12 mouse cellular contexts compared by ENCODE assay signal in the genomic region with DNA sequence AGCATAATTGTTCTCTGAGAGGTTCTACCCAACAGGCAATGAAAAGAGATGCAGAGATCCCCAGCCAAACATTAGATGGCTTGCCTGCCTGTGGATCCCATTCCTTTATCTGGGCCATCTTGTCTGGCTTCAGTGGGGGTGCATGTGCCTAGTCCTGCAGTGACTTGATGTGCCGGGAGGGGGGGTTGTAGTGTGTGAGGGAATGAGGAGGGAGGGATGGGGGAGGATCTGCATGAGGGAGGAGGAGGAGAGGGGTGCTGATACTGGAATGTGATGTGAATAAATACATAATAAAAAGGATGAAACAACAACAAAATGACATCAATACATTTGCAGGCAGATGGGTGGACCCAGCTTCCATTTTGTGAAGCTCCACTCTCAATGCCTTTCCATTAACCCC.
"Had no signal": no experiment of that assay in that cellular context is flagged by ENCODE, and none has a peak within 500 bp of the region (broad histone marks: within the 10 kb centered on the region; RNA-seq: fewer than 3 reads in every experiment).

No protein-coding gene starts in this region.

- H3K4me1 ChIP-seq: limb, embryonic 13.5 days had no signal

- H3K9ac ChIP-seq: limb, embryonic 13.5 days; liver, embryonic 14.5 days had no signal

- H3K4me2 ChIP-seq: limb, embryonic 13.5 days had no signal

- H3K27me3 ChIP-seq: limb, embryonic 13.5 days had no signal

- H3K4me3 ChIP-seq: layer of hippocampus, adult 2 months; limb, embryonic 13.5 days had no signal

- H3K27ac ChIP-seq: layer of hippocampus, adult 2 months; limb, embryonic 13.5 days; liver, embryonic 14.5 days; stomach, postnatal 0 days had no signal

- H3K36me3 ChIP-seq: limb, embryonic 13.5 days had no signal

- DNase-seq: kidney, postnatal 10 days; kidney, postnatal 4 days; left cerebral cortex, postnatal 4 days; lung, adult 18-20 months; right cerebral cortex, adult 18-20 months; right cerebral cortex, postnatal 25 days; thymus, adult 2 months; thymus, postnatal 4 days had no signal

- H3K9me3 ChIP-seq: limb, embryonic 13.5 days had no signal
